Comparison of ENCODE assay signal across 29 mouse cellular contexts in genomic region chr10:69276920-69277435, GRCm38 (mm10).
DNase-seq lines count a peak whose midpoint lies in the region; ATAC-seq and TF ChIP-seq lines count a peak whose summit lies in the region.
"Had no signal": no experiment of that assay in that cellular context is flagged by ENCODE, and none has a peak within 500 bp of the region (broad histone marks: within the 10 kb centered on the region; RNA-seq: fewer than 3 reads in every experiment).

No protein-coding gene starts in this region.

- peaks cover 35% of the 10 kb centered on the region for H3K4me1 ChIP-seq in heart, embryonic 13.5 days
- H3K4me1 ChIP-seq in heart, embryonic 16.5 days (ENCODE audit: control insufficient read depth, insufficient read depth, low read length): peaks cover 30% of the 10 kb centered on the region
- H3K4me1 ChIP-seq: embryonic facial prominence, embryonic 15.5 days; neural tube, embryonic 12.5 days had no signal

- no peak overlapping the region for H3K4me3 ChIP-seq in heart, embryonic 13.5 days
- no peak overlapping the region for H3K4me3 ChIP-seq in left cerebral cortex, adult 2 months
- H3K4me3 ChIP-seq in heart, embryonic 16.5 days (ENCODE audit: low read length): no peak overlapping the region
- H3K4me3 ChIP-seq: embryonic facial prominence, embryonic 10.5 days; embryonic facial prominence, embryonic 15.5 days; forebrain, embryonic 12.5 days; kidney, embryonic 15.5 days; midbrain, embryonic 10.5 days; myocyte; neural tube, embryonic 12.5 days had no signal

- no peak for TF ChIP-seq CTCF in left cerebral cortex, adult 2 months (IDR thresholded peaks at IDR 0.05)

- DNase-seq in heart, adult 11 months: peak; percentile 92
- DNase-seq in heart, postnatal 25 days (ENCODE audit: low spot score): no peak
- DNase-seq in heart, adult 9 months (ENCODE audit: low spot score in 2 of 2): no peak
- DNase-seq in left cerebral cortex, adult 2 months (ENCODE audit: extremely low spot score in 1 of 2, low spot score in 2 of 2): no peak
- DNase-seq in left cerebral cortex, adult 8-10 months (ENCODE audit: low spot score in 2 of 2): no peak
- DNase-seq: adrenal gland, adult 8-10 months; cerebellum, adult 2 months; cerebellum, postnatal 14 days; forebrain, postnatal 0 days; gastrocnemius, postnatal 14 days; kidney, adult 18-20 months; liver; lung, adult 2 months; lung, postnatal 10 days; thymus, postnatal 4 days had no signal

- 45% methylated on average over 9 of the region's 9 CpGs for WGBS in heart, embryonic 13.5 days
- 52% methylated on average over 9 of the region's 9 CpGs for WGBS in heart, embryonic 16.5 days

- H3K9me3 ChIP-seq in heart, embryonic 13.5 days: no peaks in the 10 kb centered on the region
- H3K9me3 ChIP-seq in heart, embryonic 16.5 days (replicated peaks; ENCODE audit: control insufficient read depth, low read length): no peaks in the 10 kb centered on the region
- H3K9me3 ChIP-seq: embryonic facial prominence, embryonic 10.5 days; embryonic facial prominence, embryonic 15.5 days; forebrain, embryonic 12.5 days; kidney, embryonic 15.5 days; midbrain, embryonic 10.5 days; neural tube, embryonic 12.5 days had no signal

- H3K4me2 ChIP-seq in heart, embryonic 13.5 days: no peak overlapping the region
- no peak overlapping the region for H3K4me2 ChIP-seq in heart, embryonic 16.5 days (ENCODE audit: low read depth, low read length)
- H3K4me2 ChIP-seq: embryonic facial prominence, embryonic 15.5 days; forebrain, embryonic 12.5 days; kidney, embryonic 15.5 days; neural tube, embryonic 12.5 days had no signal

- intact Hi-C loops in heart, postnatal 25 days (cut with DNase I): no loop called here
- intact Hi-C loops in left cerebral cortex, adult 2 months (cut with DNase I): no loop called here

- no peak for ATAC-seq in heart, embryonic 13.5 days (ENCODE audit: extremely low read depth, insufficient number of reproducible peaks, low FRiP score, low TSS enrichment)
- ATAC-seq in heart, embryonic 16.5 days (replicated peaks; ENCODE audit: extremely low read depth, insufficient read depth, low FRiP score): no peak
- ATAC-seq: forebrain, postnatal 0 days; hindbrain, embryonic 16.5 days; midbrain, embryonic 16.5 days had no signal

- peaks cover 71% of the 10 kb centered on the region for H3K36me3 ChIP-seq in heart, embryonic 13.5 days
- H3K36me3 ChIP-seq in heart, embryonic 16.5 days (ENCODE audit: control insufficient read depth, insufficient read depth): peaks cover 34% of the 10 kb centered on the region
- H3K36me3 ChIP-seq: G1E had no signal

- no peak overlapping the region for H3K9ac ChIP-seq in heart, embryonic 13.5 days
- 0 out of 2 replicates have a peak overlapping the region, but pooled peaks have one; percentile 26 for H3K9ac ChIP-seq in heart, embryonic 16.5 days (ENCODE audit: low read length)
- H3K9ac ChIP-seq: embryonic facial prominence, embryonic 15.5 days; forebrain, embryonic 12.5 days; forebrain, postnatal 0 days; kidney, embryonic 15.5 days; liver, embryonic 14.5 days; neural tube, embryonic 12.5 days had no signal

- peak overlapping the region; percentile 51 for H3K27ac ChIP-seq in heart, embryonic 13.5 days (replicated peaks)
- peak overlapping the region; percentile 74 for H3K27ac ChIP-seq in left cerebral cortex, adult 2 months
- peak overlapping the region; percentile 68 for H3K27ac ChIP-seq in heart, embryonic 16.5 days (ENCODE audit: low read length)
- H3K27ac ChIP-seq: embryonic facial prominence, embryonic 10.5 days; embryonic facial prominence, embryonic 15.5 days; forebrain, embryonic 12.5 days; kidney, embryonic 15.5 days; liver, embryonic 14.5 days; macrophage; midbrain, embryonic 10.5 days; neural tube, embryonic 12.5 days had no signal

- H3K27me3 ChIP-seq in heart, embryonic 13.5 days (replicated peaks): no peaks in the 10 kb centered on the region
- no peaks in the 10 kb centered on the region for H3K27me3 ChIP-seq in heart, embryonic 16.5 days (ENCODE audit: control insufficient read depth, insufficient read depth, low read length)
- H3K27me3 ChIP-seq: embryonic facial prominence, embryonic 15.5 days; forebrain, embryonic 12.5 days; kidney, embryonic 15.5 days; neural tube, embryonic 12.5 days had no signal
